Mouse (Mus musculus): ENCODE results near the gene 4931428F04Rik. TPM values are rescaled to one million over a fixed set of nuclear protein-coding genes. Genes with fewer than 3 reads are reported as not detected.
A peak's percentile ranks its signal among the peaks of the same experiment; 100 is the strongest.

The 4931428F04Rik gene
- total RNA-seq, 1 experiment: 4.2 TPM

GRCm38 (mm10) chr8:105307670-105308069 lies 18.0 kb upstream of the 4931428F04Rik start:
- Histone ChIP-seq H3K4me3 (ENCODE audit: insufficient read depth in 1 of 2, low read depth in 1 of 2, low read length in 2 of 2, poor library complexity in 1 of 2, severe bottlenecking in 1 of 2) (no peak overlapping the region), H3K9ac (ENCODE audit: insufficient read depth, low read depth, low read length, poor library complexity, severe bottlenecking) (no peak overlapping the region), H3K36me3 (ENCODE audit: control insufficient read depth, insufficient read depth, low read length, poor library complexity, severe bottlenecking) (peaks cover 38% of the 10 kb centered on the region), H3K9me3 (ENCODE audit: control insufficient read depth, insufficient read depth, low read depth, low read length) (no peaks in the 10 kb centered on the region), H3K27ac (ENCODE audit: insufficient read depth, low read depth, low read length, poor library complexity, severe bottlenecking) (no peak overlapping the region), H3K4me1 (ENCODE audit: control insufficient read depth in 2 of 2, insufficient read depth in 2 of 2, low read length in 2 of 2, poor library complexity in 1 of 2) (peaks cover 0 to 15% of the 10 kb centered on the region in 2 experiments; a peak in 2 of 4 replicates)
- in situ Hi-C loops (cut with MboI; ENCODE audit: low sequenced_read_pairs in 2 of 2, unreplicated experiment in 2 of 2): no loop called here
- no peak for DNase-seq (ENCODE audit: low read depth, low spot score)
- TF ChIP-seq ZNF384 (IDR thresholded peaks at IDR 0.05; ENCODE audit: low read depth, low read length) (no peak), HCFC1 (IDR thresholded peaks at IDR 0.05; ENCODE audit: borderline replicate concordance, insufficient read depth, low read length) (no peak)

GRCm38 (mm10) chr8:105306146-105306691 lies 16.6 kb upstream of the 4931428F04Rik start:
- Histone ChIP-seq H3K36me3 (ENCODE audit: control insufficient read depth, insufficient read depth, low read length, poor library complexity, severe bottlenecking) (peaks cover 49% of the 10 kb centered on the region), H3K4me3 (ENCODE audit: insufficient read depth in 1 of 2, low read depth in 1 of 2, low read length in 2 of 2, poor library complexity in 1 of 2, severe bottlenecking in 1 of 2) (peak overlapping the region; percentile 71 to 81; a peak in 2 of 4 replicates), H3K4me1 (ENCODE audit: control insufficient read depth in 2 of 2, insufficient read depth in 2 of 2, low read length in 2 of 2, poor library complexity in 1 of 2) (peaks cover 0 to 15% of the 10 kb centered on the region in 2 experiments; a peak in 2 of 4 replicates), H3K9ac (ENCODE audit: insufficient read depth, low read depth, low read length, poor library complexity, severe bottlenecking) (peak overlapping the region; percentile 78), H3K9me3 (ENCODE audit: control insufficient read depth, insufficient read depth, low read depth, low read length) (no peaks in the 10 kb centered on the region), H3K27ac (ENCODE audit: insufficient read depth, low read depth, low read length, poor library complexity, severe bottlenecking) (no peak overlapping the region)
- TF ChIP-seq ZNF384 (IDR thresholded peaks at IDR 0.05; ENCODE audit: low read depth, low read length) (no peak), MAFK (IDR thresholded peaks at IDR 0.05; ENCODE audit: insufficient read depth, low read depth, low read length) (no peak), CHD2 (IDR thresholded peaks at IDR 0.05; ENCODE audit: low read depth, low read length) (no peak), ZC3H11A (IDR thresholded peaks at IDR 0.05; ENCODE audit: borderline replicate concordance, low read depth, low read length) (no peak), HCFC1 (IDR thresholded peaks at IDR 0.05; ENCODE audit: borderline replicate concordance, insufficient read depth, low read length) (no peak)
- no peak for DNase-seq (ENCODE audit: low read depth, low spot score)
- in situ Hi-C loops (cut with MboI; ENCODE audit: low sequenced_read_pairs in 2 of 2, unreplicated experiment in 2 of 2): no loop called here

DNA sequence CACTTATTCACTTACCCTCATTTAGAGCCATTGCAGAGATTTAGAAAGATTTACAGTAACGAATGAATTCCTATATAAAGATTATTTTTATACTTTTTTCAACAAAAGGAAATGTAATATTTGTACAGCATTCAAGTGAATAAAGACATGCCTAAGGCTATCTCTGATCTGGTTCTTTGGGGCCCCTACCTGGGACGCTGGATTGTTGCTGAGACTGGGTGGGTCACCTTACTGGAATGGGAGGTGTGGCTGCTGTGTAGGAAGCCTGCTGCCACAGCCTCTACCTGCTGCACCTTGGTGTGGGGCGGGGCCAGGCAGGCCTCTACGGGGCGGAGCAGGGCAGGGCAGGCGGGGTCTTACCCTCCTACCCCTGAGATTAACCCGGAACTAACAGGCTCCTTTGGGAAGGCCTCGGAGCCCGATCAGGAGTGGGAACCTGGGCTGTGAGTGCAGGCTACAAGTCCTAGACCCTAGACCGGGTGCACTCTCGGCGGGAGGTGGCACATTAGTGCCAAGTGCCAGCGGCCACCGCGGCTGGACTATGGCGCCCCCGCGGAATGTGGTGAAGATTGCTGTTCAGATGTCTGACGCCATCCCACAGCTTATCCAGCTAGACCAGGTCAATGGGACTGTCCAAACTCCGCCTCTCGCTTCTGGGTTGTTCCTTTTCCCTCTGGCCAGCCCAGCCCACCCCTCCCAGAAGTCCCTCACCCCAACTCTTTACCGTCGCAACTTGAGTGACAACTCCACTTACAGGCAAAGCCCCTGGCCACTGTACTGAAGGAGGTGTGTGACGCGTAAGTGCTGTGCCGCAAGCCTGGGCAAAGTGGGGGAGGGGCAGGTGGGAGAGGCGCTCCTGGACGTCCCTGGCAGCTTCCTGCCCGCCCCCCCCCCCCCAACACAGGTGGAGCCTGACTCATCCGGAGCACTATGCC lies 15.8 kb upstream of the 4931428F04Rik start, which contains the start of gene Elmo3:
Gene Elmo3, plus strand, starts transcription at position 391 of the 935 bp plus-strand sequence.
- peaks cover 0 to 15% of the 10 kb centered on the region in 2 experiments; a peak in 2 of 4 replicates for H3K4me1 ChIP-seq (ENCODE audit: control insufficient read depth in 2 of 2, insufficient read depth in 2 of 2, low read length in 2 of 2, poor library complexity in 1 of 2)
- peak within 1 kb of the TSS; percentile 71 to 81 for H3K4me3 ChIP-seq (ENCODE audit: insufficient read depth in 1 of 2, low read depth in 1 of 2, low read length in 2 of 2, poor library complexity in 1 of 2, severe bottlenecking in 1 of 2)
- H3K36me3 ChIP-seq (ENCODE audit: control insufficient read depth, insufficient read depth, low read length, poor library complexity, severe bottlenecking): peaks cover 55% of the 10 kb centered on the region
- peak within 1 kb of the TSS; percentile 78 for H3K9ac ChIP-seq (ENCODE audit: insufficient read depth, low read depth, low read length, poor library complexity, severe bottlenecking)
- no peaks in the 10 kb centered on the region for H3K9me3 ChIP-seq (ENCODE audit: control insufficient read depth, insufficient read depth, low read depth, low read length)
- no peak for DNase-seq (ENCODE audit: low read depth, low spot score)
- in situ Hi-C loops (cut with MboI; ENCODE audit: low sequenced_read_pairs in 2 of 2, unreplicated experiment in 2 of 2): no loop called here
- peak within 1 kb of the TSS; percentile 54 for H3K27ac ChIP-seq (ENCODE audit: insufficient read depth, low read depth, low read length, poor library complexity, severe bottlenecking)
- TF ChIP-seq CHD2 (IDR thresholded peaks at IDR 0.05; ENCODE audit: low read depth, low read length) (no peak; the same call in 1 of the 2 replicates), HCFC1 (IDR thresholded peaks at IDR 0.05; ENCODE audit: borderline replicate concordance, insufficient read depth, low read length) (0 out of 2 replicates have a peak, but pooled peaks have one; percentile 32)

DNA sequence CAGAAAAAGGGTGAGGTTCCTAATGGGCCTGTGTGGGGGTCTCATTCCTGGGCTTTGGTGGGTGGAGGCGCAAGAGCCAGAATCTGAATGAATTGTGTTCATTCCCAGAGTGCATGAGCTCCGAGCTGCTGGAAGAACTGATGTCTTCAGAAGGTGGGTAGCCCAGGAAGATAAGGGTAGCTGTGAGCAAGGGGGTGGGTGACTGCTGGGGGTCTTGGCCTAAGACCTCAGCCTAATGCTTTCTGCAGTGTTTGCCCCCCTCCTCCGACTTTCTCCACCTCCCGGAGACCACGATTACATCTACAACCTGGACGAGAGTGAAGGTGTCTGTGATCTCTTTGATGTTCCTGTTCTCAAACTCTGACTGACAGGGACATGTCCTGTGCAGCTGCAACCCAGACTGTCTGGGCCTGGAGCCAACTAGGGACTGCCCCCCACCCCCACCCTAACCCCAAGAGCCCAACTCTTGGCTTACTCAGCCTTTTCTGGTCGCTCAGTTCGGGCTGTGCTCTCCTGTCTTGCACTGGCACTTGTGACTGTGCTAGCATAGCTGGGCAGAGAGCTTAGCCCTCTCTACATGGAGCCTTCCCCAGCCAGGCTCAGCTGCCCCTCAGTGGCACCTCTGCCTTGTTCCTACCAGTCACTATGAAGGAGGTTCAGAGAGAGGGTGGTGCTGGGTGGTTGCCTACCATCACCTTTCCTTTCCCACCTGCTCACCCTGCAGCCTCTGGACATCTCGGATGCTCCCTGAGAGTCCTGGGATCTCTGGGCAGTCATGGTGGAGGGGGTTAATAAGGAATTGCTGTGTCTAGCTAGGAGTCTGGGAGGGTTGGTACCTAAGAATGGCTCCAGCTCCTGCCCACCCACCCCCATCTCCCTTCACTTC lies 14.9 kb upstream of the 4931428F04Rik start:
- Histone ChIP-seq H3K9ac (ENCODE audit: insufficient read depth, low read depth, low read length, poor library complexity, severe bottlenecking) (no peak overlapping the region), H3K4me1 (ENCODE audit: control insufficient read depth in 2 of 2, insufficient read depth in 2 of 2, low read length in 2 of 2, poor library complexity in 1 of 2) (peaks cover 0 to 18% of the 10 kb centered on the region in 2 experiments; a peak in 2 of 4 replicates), H3K27ac (ENCODE audit: insufficient read depth, low read depth, low read length, poor library complexity, severe bottlenecking) (peak overlapping the region; percentile 47; the same call in 1 of the 2 replicates), H3K4me3 (ENCODE audit: insufficient read depth in 1 of 2, low read depth in 1 of 2, low read length in 2 of 2, poor library complexity in 1 of 2, severe bottlenecking in 1 of 2) (no peak overlapping the region), H3K36me3 (ENCODE audit: control insufficient read depth, insufficient read depth, low read length, poor library complexity, severe bottlenecking) (peaks cover 62% of the 10 kb centered on the region), H3K9me3 (ENCODE audit: control insufficient read depth, insufficient read depth, low read depth, low read length) (no peaks in the 10 kb centered on the region)
- TF ChIP-seq ZC3H11A (IDR thresholded peaks at IDR 0.05; ENCODE audit: borderline replicate concordance, low read depth, low read length) (no peak), ZNF384 (IDR thresholded peaks at IDR 0.05; ENCODE audit: low read depth, low read length) (no peak), HCFC1 (IDR thresholded peaks at IDR 0.05; ENCODE audit: borderline replicate concordance, insufficient read depth, low read length) (no peak), MAFK (IDR thresholded peaks at IDR 0.05; ENCODE audit: insufficient read depth, low read depth, low read length) (no peak), CHD2 (IDR thresholded peaks at IDR 0.05; ENCODE audit: low read depth, low read length) (no peak)
- in situ Hi-C loops (cut with MboI; ENCODE audit: low sequenced_read_pairs in 2 of 2, unreplicated experiment in 2 of 2): no loop called here
- no peak for DNase-seq (ENCODE audit: low read depth, low spot score)
